Mouse (Mus musculus): ENCODE results near the gene Klhl30. TPM values are rescaled to one million over a fixed set of nuclear protein-coding genes. Genes with fewer than 3 reads are reported as not detected.
A peak's percentile ranks its signal among the peaks of the same experiment; 100 is the strongest.

Gene Klhl30
- 45.8 and 49.7 TPM in 2 replicates for polyA plus RNA-seq (2014; fragmentation: Nextera tagmentation; extraction: Ambion mirVana)

- Histone ChIP-seq H3K36me3 (ENCODE audit: control insufficient read depth, insufficient read depth, low read length) (peaks cover 3% of the 10 kb centered on the region; the same call in 1 of the 2 replicates), H3K4me1 (ENCODE audit: control insufficient read depth, insufficient read depth, low read length) (peaks cover 23% of the 10 kb centered on the region), H3K27me3 (ENCODE audit: control insufficient read depth, insufficient read depth, low read length) (peaks cover 9% of the 10 kb centered on the region), H3K4me2 (peak within 1 kb of the TSS; percentile 72), H3K9me3 (replicated peaks; ENCODE audit: control insufficient read depth, low read length) (no peaks in the 10 kb centered on the region), H3K9ac (ENCODE audit: low read depth, low read length) (peak within 1 kb of the TSS; percentile 75), H3K4me3 (ENCODE audit: low read depth, low read length) (peak within 1 kb of the TSS; percentile 49), H3K27ac (ENCODE audit: low read depth, low read length) (peak within 1 kb of the TSS; percentile 79)
- WGBS (ENCODE audit: insufficient replicate concordance): 29% methylated on average over 4 of the region's 4 CpGs
- 0 out of 2 replicates have a peak, but pooled peaks have one; percentile 18 for ATAC-seq (replicated peaks; ENCODE audit: insufficient number of reproducible peaks, low FRiP score, low TSS enrichment)
Observed at GRCm38 (mm10) chr1:91350841-91351240, at the start of gene Klhl30. Gene Klhl30, plus strand, starts transcription at chr1:91351016.

DNA sequence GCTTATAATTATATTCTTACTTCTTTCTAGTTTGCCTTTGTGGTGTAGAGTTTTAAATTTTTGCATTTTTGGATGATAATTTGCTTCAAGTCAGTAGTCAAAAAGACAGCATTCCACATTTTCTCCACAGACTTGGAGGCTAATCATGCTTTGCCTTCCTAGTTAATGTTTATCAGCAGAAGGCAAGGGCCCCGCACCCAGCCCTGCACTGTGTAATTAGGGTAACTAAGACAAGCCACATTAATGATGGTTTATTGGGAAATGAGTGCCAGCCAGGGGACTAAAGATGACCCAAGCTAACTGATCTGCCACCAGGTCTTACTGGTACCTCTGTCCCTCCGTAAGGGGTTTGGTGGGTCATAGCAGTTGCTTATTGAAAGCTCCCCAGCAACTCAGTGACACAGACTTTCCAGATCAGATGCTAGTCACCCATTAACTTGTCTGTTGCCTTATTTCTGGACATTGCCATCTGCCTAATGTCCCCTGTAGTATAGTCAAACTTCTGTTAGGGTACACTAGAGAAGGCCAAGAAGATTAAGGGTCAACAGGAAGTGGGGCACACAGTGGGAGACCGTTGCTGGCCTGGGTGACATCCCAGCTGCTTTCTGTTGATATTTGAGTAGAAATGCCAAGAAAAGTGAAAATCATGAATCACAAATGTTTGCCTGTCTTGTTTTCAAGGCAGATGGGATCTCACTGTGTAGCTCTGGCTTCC lies 49.5 kb upstream of the Klhl30 start:
- Histone ChIP-seq H3K4me3 (ENCODE audit: low read depth, low read length) (no peak overlapping the region), H3K36me3 (ENCODE audit: control insufficient read depth, insufficient read depth, low read length) (peaks cover 14% of the 10 kb centered on the region), H3K27me3 (ENCODE audit: control insufficient read depth, insufficient read depth, low read length) (no peaks in the 10 kb centered on the region), H3K9ac (ENCODE audit: low read depth, low read length) (no peak overlapping the region), H3K4me1 (ENCODE audit: control insufficient read depth, insufficient read depth, low read length) (peaks cover 2% of the 10 kb centered on the region), H3K9me3 (replicated peaks; ENCODE audit: control insufficient read depth, low read length) (no peaks in the 10 kb centered on the region), H3K27ac (ENCODE audit: low read depth, low read length) (no peak overlapping the region), H3K4me2 (no peak overlapping the region)
- WGBS (ENCODE audit: insufficient replicate concordance): 77% methylated on average over 3 of the region's 3 CpGs
- ATAC-seq (replicated peaks; ENCODE audit: insufficient number of reproducible peaks, low FRiP score, low TSS enrichment): no peak

DNA sequence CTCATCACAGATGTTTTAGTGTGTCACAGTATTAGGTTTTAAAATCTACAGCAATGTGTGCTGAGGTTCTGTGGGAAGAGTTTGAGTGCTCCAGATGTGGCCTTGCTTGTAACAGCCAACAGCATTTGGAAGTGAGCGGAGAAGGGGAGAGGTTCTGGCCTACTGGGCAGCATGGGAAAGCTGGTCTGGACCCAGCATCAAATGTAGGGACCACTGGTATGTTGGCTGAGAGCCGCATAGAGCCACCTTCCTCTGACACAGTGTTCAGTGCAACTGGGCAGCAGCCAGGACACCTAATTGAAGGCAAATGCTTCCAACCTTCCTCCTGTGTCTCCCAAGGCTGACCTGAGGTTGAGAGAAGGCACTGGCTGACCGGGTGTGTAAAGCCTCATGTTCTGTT lies 48.8 kb upstream of the Klhl30 start:
- Histone ChIP-seq H3K27ac (ENCODE audit: low read depth, low read length) (no peak overlapping the region), H3K4me3 (ENCODE audit: low read depth, low read length) (no peak overlapping the region), H3K4me2 (no peak overlapping the region), H3K4me1 (ENCODE audit: control insufficient read depth, insufficient read depth, low read length) (peaks cover 2% of the 10 kb centered on the region), H3K9ac (ENCODE audit: low read depth, low read length) (no peak overlapping the region), H3K36me3 (ENCODE audit: control insufficient read depth, insufficient read depth, low read length) (peaks cover 15% of the 10 kb centered on the region), H3K9me3 (replicated peaks; ENCODE audit: control insufficient read depth, low read length) (no peaks in the 10 kb centered on the region), H3K27me3 (ENCODE audit: control insufficient read depth, insufficient read depth, low read length) (no peaks in the 10 kb centered on the region)
- ATAC-seq (replicated peaks; ENCODE audit: insufficient number of reproducible peaks, low FRiP score, low TSS enrichment): no peak
- 92% methylated on average over 3 of the region's 3 CpGs for WGBS (ENCODE audit: insufficient replicate concordance)

GRCm38 (mm10) chr1:91304621-91305020 lies 46.2 kb upstream of the Klhl30 start:
- no peak overlapping the region for H3K4me2 ChIP-seq
- H3K9me3 ChIP-seq (replicated peaks; ENCODE audit: control insufficient read depth, low read length): no peaks in the 10 kb centered on the region
- no peak for ATAC-seq (replicated peaks; ENCODE audit: insufficient number of reproducible peaks, low FRiP score, low TSS enrichment)
- peaks cover 23% of the 10 kb centered on the region for H3K36me3 ChIP-seq (ENCODE audit: control insufficient read depth, insufficient read depth, low read length)
- no peak overlapping the region for H3K4me3 ChIP-seq (ENCODE audit: low read depth, low read length)
- H3K9ac ChIP-seq (ENCODE audit: low read depth, low read length): no peak overlapping the region
- no peak overlapping the region for H3K27ac ChIP-seq (ENCODE audit: low read depth, low read length)
- WGBS (ENCODE audit: insufficient replicate concordance): 87% methylated on average over 4 of the region's 4 CpGs
- H3K4me1 ChIP-seq (ENCODE audit: control insufficient read depth, insufficient read depth, low read length): no peaks in the 10 kb centered on the region; the same call in none of the 2 replicates
- no peaks in the 10 kb centered on the region for H3K27me3 ChIP-seq (ENCODE audit: control insufficient read depth, insufficient read depth, low read length)

DNA sequence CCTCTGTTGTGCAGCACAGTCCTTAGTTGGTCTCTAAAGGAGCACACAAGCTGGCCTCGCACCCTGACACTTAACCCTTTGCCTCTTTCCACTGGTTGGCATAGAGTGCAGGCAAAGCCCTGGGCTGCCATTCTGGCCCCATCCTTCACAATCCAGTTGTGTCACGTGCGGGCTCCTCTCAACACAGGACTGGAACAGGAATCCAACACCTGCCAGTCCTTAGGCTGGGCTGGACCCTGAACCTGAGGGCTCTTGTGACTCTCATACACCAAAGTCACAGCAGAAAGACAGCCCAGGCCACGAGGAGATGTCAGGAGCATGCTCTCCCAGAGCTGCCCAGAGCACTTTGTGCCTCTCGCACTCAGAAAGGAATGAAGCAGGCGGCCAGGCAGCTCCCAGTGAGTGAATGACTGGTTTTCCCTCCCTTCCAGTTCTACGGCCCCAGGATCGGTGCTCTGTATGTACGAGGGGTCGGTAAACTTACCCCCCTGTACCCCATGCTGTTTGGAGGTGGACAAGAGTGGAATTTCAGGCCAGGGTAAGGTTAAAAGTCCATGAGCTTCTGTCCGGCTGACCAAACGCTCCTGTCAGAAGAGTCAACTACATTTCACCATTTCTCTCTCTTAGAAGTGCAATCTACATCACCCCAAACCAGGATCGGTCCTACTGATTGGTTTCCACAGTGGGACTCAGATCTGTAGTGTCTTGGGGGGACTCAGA lies 41.3 kb upstream of the Klhl30 start:
- Histone ChIP-seq H3K4me3 (ENCODE audit: low read depth, low read length) (no peak overlapping the region), H3K9me3 (replicated peaks; ENCODE audit: control insufficient read depth, low read length) (no peaks in the 10 kb centered on the region), H3K9ac (ENCODE audit: low read depth, low read length) (no peak overlapping the region), H3K4me2 (no peak overlapping the region), H3K27ac (ENCODE audit: low read depth, low read length) (no peak overlapping the region), H3K27me3 (ENCODE audit: control insufficient read depth, insufficient read depth, low read length) (no peaks in the 10 kb centered on the region), H3K4me1 (ENCODE audit: control insufficient read depth, insufficient read depth, low read length) (no peaks in the 10 kb centered on the region), H3K36me3 (ENCODE audit: control insufficient read depth, insufficient read depth, low read length) (peaks cover 33% of the 10 kb centered on the region)
- ATAC-seq (replicated peaks; ENCODE audit: insufficient number of reproducible peaks, low FRiP score, low TSS enrichment): no peak
- WGBS (ENCODE audit: insufficient replicate concordance): 87% methylated on average over 13 of the region's 13 CpGs

DNA sequence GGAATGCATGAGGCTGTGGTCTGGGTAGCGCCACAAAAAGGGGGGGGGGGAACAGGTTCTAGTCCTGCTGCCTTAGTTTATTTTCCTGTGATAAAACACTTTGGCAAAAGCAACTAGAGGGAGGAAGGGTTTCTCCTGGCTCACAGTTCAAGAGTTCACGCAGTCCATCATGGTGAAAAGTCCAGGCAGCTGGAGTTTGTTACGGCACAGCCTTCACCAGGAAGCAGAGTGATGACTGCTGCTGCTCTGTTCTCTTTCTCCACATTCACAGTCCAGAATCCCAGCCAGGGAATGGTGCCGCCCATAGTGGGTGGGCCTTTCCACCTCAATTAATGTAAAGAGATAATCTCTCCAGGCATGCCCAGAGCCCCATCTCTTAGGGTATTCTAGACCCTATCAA lies 38.5 kb upstream of the Klhl30 start:
- Histone ChIP-seq H3K27ac (ENCODE audit: low read depth, low read length) (no peak overlapping the region), H3K4me3 (ENCODE audit: low read depth, low read length) (no peak overlapping the region), H3K9me3 (replicated peaks; ENCODE audit: control insufficient read depth, low read length) (no peaks in the 10 kb centered on the region), H3K36me3 (ENCODE audit: control insufficient read depth, insufficient read depth, low read length) (peaks cover 19% of the 10 kb centered on the region), H3K4me1 (ENCODE audit: control insufficient read depth, insufficient read depth, low read length) (no peaks in the 10 kb centered on the region), H3K4me2 (no peak overlapping the region), H3K9ac (ENCODE audit: low read depth, low read length) (no peak overlapping the region), H3K27me3 (ENCODE audit: control insufficient read depth, insufficient read depth, low read length) (no peaks in the 10 kb centered on the region)
- no peak for ATAC-seq (replicated peaks; ENCODE audit: insufficient number of reproducible peaks, low FRiP score, low TSS enrichment)
- 81% methylated on average over 4 of the region's 4 CpGs for WGBS (ENCODE audit: insufficient replicate concordance)

DNA sequence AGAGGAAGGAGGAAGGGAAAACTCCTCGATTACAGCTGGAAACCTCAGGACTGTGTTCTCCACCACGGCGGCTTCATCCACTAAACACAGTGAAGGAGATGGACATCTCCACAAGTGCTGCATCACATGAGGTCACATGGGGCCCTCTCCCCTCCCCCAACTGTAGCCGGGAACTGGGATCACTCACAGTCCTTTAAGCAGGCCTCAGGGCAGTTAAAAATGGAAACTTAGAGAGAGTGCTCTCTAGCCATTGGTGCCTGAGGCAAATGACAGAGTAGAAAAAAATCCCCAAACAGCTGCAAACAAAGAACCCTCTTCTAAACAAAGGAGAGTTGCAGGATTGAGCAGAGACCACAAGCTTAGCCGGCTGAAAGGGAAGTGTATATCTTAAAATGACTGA lies 37.6 kb upstream of the Klhl30 start:
- 42% methylated on average over 5 of the region's 5 CpGs for WGBS (ENCODE audit: insufficient replicate concordance)
- Histone ChIP-seq H3K27me3 (ENCODE audit: control insufficient read depth, insufficient read depth, low read length) (no peaks in the 10 kb centered on the region), H3K4me2 (no peak overlapping the region), H3K9ac (ENCODE audit: low read depth, low read length) (no peak overlapping the region), H3K9me3 (replicated peaks; ENCODE audit: control insufficient read depth, low read length) (no peaks in the 10 kb centered on the region), H3K27ac (ENCODE audit: low read depth, low read length) (peak overlapping the region; percentile 82), H3K36me3 (ENCODE audit: control insufficient read depth, insufficient read depth, low read length) (peaks cover 19% of the 10 kb centered on the region), H3K4me3 (ENCODE audit: low read depth, low read length) (no peak overlapping the region), H3K4me1 (ENCODE audit: control insufficient read depth, insufficient read depth, low read length) (0 out of 2 replicates have a peak, but pooled peaks cover 2% of the 10 kb centered on the region)
- ATAC-seq (replicated peaks; ENCODE audit: insufficient number of reproducible peaks, low FRiP score, low TSS enrichment): no peak

DNA sequence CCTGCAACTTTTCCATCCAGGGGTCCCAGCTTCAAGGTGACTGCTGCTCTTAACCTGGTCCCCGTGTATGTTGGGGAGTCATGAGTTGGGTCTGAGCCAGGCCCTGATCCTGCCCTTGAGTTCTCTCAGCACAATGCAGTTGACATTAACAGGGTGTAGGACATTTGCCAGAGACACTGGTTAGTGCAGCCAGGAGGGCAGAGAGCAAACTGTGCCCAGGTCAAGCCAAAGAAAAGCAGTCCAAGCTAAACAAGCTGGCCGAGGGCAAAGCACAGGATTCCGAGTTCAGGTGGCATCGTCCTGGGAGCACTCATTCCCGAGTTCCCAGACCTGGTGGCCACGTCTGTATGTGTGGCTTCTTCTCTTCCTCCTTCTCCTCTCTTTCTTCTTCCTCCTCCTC lies 33.2 kb upstream of the Klhl30 start:
- Histone ChIP-seq H3K27ac (ENCODE audit: low read depth, low read length) (no peak overlapping the region), H3K27me3 (ENCODE audit: control insufficient read depth, insufficient read depth, low read length) (no peaks in the 10 kb centered on the region)

More for the DNA sequence above, 33.2 kb upstream of the Klhl30 start:
- 79% methylated on average over 6 of the region's 6 CpGs for whole genome bisulfite sequencing (ENCODE audit: insufficient replicate concordance)
- H3K4me3 ChIP-seq (ENCODE audit: low read depth, low read length): no peak overlapping the region
- H3K9me3 ChIP-seq (replicated peaks; ENCODE audit: control insufficient read depth, low read length): no peaks in the 10 kb centered on the region
- ATAC-seq (replicated peaks; ENCODE audit: insufficient number of reproducible peaks, low FRiP score, low TSS enrichment): no peak
- H3K9ac ChIP-seq (ENCODE audit: low read depth, low read length): no peak overlapping the region
- H3K4me2 ChIP-seq: no peak overlapping the region
- no peaks in the 10 kb centered on the region for H3K36me3 ChIP-seq (ENCODE audit: control insufficient read depth, insufficient read depth, low read length)
- peaks cover 15% of the 10 kb centered on the region for H3K4me1 ChIP-seq (ENCODE audit: control insufficient read depth, insufficient read depth, low read length)

Data from heart, embryonic 11.5 days (tissue).